Mouse (Mus musculus) thymus, postnatal 36 days (tissue): ENCODE measurements around the gene Smo.

Source experiments
- DNase-seq, 2 experiments: peaks; one replicate each; pipeline ENCODE4 v3.0.0; 2022; ENCODE audit warnings: mixed read lengths in 2 of 2

Gene Smo

DNA sequence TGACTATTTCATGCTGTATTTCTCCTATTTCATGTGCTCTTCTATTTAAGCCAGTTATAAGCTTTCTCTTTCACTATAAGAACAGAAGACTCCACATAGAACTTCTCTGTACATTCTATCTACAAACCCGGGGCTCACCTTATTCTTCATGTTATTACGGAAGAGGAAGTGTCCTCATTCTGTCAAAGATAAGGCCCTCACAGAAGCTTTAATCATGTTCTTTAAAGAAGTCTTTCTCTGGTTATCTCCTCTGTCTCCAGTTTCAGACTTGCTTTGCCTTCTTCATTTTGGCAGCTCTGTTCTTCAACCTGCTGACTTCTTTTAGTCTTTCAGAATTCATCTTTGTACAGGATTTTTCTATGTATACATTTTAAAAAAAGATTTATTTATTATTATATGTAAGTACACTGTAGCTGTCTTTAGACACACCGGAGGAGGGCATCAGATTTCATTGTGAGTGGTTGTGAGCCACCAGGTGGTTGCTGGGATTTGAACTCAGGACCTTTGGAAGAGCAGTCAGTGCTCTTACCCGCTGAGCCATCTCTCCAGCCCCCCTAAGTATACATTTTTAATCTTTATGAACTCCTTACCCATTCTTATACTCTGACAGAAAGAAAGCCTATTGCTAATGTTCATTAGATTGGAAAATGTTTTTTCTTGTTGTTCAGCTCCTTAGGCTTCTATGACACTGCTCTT lies 41.4 kb downstream of the Smo start:
- DNase-seq: no peak

DNA sequence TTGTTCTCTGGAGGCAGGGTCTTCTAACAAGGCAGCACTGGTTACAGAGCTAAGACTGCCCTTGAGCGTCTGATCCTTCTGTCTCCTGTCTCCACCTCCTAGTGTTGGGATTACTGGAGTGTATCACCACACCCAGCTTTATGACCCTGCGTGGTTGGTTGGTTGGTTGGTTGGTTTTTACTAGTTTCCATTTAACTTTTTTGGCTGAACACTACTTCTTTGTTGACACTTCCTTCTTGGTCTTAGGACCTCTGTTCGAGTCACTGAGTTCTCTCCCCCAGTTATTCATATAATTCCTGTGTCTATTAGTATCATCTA lies 41.9 kb downstream of the Smo start:
- no peak for DNase-seq

DNA sequence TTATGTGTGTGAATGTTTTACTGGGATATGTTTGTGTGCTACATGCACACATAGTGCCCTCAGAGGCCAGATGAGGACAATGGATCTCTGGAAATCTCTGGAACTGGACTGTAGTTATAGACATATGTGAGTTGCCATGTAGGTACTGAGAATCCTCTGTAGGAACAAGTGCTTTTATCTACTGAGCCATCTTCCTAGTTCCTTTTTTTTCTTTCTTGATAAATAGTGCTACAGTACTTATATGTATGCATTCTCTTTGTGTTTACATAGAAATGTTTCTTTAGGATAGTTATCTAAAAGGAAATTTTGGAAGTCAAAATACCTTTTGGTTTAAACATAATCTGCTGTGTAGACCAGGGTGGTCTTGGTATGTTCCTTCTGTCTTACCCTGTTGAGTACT lies 44.8 kb downstream of the Smo start:
- DNase-seq: no peak

DNA sequence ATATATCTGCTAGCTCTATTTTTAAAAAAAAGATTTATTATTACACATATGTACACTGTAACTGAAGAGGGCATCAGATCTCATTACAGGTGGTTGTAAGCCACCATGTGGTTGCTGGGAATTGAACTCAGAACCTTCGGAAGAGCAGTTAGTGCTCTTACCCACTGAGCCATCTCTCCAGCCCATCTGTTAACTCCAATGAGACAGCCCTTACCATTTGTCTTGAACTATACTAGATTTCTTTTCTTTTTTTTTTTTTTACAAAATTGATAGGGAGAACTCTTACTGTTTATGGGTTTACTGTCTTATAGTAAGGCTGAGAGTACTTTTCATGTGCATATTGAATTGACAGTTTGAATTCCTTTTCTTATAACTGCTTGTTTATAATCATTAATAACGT lies 45.3 kb downstream of the Smo start:
- DNase-seq: no peak

DNA sequence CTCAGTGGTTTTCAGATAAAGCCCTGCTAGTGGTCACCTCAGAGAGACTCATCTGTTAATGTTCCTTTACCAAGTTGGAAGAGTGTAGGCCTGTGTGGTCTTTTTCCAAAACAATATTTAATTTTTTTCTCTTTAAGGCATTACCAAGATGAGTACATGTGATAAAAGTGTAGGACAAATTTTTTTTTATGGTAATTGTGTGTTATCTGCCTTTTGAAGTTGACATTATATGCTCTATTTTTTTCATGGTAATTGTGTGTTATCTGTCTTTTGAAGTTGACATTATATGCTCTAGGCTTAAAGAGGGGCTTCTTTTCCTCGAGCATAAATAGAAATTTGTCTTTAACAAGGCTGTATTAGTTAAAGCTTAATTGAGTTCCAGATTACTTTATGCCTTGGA lies 46.9 kb downstream of the Smo start:
- no peak for DNase-seq

DNA sequence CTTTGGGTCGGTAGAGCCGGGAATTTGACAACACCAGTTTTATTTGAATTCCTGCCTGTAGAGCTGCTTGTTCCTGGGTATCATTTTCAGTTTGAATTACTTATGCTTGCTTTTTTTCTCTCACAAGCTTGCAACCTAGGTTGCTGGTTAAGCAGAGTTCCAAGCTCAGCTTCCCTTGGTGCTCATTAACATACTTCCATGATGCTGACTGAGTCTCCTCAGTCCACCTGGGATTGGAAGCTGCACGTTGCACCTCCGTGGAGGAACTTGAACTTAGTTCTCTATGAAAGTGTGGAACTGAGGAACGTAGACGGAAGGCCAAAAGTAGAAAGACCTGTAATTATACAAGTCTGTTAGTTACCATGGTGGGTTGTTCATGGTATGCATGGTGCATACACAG lies 48.7 kb downstream of the Smo start:
- no peak for DNase-seq

DNA sequence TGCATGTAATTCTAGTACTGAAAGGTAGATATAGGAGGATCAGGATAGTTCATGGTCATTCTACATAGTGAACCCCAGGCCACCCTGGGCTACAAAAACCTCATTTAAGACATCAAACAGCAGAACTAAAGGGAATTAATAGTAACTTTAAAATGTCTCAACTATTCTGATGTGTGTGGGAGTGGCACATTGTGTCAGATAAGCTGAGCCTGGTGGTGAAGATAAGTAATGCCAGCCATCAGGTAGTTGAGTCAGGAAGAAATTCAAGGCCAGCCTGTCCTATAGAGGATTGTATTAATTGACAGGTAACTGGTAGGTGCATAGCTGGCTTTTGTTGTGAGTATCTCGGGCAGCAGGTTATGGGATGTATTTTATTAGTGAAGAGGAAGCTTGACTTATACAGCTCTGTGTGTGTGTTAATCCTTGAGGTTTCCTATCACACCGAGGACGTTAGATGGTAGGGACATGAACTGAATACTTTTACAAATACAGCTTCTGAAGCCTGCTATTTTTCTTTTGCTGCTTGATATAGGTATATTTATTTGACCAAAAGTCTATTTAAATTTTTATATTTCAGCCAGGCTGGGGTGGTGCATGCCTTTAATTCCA lies 49.2 kb downstream of the Smo start:
- no peak for DNase-seq

DNA sequence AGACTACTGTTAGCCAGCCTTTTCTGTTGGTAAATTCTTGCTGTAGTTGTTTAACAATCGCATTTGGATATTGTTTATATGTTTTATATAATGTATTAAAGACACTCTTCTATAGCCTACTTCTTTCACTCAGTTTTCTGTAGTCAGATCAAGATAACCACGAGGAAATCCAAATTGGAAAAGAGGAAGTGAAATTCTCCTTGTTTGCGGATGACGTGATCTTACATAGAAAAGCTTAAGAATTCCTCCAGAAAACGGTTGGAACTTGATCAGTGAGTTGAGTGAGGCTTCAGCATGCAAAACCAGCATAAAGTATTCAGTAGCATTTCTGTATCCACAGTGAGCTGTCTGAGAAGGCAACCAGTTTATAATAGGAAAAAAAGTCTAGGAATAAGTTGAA lies 50.5 kb downstream of the Smo start:
- no peak for DNase-seq

DNA sequence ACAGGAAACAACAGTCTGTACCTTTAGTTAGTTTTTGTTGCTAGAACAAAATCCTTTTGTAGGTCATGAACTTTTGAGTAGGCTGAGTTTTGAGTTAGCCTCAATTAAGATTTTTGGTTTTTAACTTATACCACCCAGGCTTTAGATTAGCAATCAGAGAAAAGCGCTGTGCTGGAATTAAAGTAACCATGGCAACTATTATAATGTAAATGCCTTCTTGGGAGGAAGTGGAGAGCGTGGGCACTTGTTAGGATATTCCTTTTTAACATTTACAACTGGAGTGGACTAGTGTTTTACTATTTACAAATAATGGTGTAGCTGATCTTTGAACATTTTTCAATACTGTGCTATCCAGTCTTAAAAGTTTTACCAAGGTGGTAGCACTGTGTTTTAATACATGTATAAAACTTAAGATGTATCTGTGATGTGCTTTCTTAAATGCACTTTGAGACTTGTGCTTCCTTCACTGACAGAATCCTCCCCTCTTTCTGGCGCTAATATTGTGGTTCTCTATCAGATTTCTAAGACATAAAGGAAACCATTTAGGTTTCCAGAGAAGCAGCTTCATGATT lies 53.6 kb downstream of the Smo start:
- no peak for DNase-seq

DNA sequence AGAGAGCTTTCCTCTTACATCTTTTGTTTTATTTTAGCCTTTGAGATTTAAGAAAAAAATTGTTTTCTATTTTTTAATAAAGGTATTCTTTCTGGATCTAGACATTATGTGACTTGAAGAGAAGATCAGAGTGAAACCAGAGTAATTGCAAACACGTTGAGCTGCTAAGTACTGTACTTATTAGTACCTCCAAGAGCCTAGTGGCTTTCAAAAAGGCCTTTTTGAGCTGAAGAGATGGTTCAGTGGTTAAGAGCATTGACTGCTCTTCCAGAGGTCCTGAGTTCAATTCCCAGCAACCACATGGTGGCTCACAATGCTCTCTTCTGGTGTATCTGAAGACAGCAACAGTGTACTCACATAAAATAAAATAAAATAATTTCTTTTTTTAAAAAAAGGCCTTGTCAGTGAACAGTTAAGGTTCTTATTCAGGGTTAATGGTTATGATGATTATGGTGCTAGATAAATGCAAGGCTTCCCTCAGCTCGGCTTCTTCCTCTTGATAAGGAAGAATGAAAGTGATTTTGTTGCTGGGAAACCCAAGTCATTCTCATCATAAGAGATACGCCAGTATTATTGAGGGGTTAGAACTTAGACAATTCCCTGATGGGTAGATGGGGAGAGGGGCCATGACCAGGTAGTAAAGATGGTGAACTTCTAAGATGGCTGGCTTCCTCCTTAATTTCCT lies 54.9 kb downstream of the Smo start:
- no peak for DNase-seq

DNA sequence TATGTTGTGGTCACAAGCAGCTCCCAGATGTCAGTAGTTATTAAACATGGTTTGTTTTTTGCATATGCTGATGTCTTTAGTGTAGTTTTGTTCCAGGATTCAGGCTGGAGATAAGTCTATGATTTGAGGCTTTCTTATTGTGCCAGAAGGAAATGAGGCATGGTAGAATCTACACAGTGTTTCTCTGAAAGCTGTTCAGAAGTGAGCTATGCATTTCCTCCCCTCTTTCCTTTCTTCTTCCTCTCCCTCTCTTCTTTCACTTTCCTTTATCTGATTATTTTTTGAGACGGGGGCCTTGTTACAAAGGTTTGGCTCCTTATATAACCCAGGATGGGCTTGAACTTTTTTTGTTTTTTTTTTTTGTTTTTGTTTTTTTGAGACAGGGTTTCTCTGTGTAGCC lies 58.2 kb downstream of the Smo start:
- no peak for DNase-seq

DNA sequence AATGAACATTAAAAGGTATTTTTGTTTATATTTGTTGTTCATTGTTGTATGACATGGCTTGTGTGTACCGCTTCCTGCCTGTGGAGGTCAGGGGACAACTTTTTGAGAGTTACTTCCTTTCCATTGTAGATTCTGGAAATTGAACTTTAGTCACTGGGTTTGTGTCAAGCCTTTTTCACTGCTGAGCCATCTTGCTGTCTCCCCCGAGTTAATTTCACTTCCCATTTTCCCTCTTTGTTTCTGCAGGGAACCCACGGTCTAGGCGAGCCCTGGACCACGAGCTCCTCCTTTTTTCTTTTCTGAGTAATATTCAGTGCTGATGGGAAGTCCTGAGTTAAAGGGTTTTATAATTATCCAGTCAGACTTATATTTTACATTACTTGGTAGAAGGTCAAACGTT lies 59.3 kb downstream of the Smo start:
- DNase-seq: no peak

DNA sequence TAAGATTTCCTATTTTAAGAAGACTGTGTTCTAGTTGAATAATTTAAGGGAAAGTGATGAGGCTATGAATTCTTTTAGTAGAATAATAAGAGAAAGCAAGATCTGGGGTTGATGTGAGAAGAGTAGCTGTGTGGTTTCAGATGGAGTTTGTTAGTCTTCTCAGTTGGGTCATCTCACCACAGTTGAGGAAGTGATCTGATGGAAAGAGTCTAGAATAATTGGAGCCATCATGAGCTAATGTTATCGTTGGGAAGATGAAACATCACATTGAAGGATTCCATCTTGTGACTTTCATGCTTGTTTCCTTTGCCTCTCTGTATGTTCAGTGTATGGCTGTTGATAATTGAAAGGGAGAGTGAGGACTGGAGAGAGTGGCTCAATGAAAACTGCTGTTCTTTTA lies 67.7 kb downstream of the Smo start:
- no peak for DNase-seq

DNA sequence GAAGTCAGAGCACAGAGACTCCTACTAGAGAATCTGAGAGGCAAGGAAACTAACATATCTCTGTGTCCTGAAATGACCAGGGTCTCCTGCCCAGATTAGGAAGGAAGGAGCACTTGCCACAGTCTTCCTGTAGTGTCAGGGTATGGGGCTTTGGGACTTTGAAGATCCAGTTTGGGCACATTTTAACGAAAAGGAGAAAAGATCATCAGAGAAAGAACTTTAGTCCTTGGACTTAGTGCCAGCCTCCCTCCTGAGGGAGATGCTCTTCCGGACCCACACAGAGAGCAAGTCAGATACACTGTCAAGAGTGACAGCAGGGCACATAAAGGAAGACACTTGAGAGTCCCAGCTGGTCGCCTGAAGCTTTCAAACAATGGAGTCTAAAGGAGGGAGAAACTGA lies 68.7 kb downstream of the Smo start:
- DNase-seq: no peak

DNA sequence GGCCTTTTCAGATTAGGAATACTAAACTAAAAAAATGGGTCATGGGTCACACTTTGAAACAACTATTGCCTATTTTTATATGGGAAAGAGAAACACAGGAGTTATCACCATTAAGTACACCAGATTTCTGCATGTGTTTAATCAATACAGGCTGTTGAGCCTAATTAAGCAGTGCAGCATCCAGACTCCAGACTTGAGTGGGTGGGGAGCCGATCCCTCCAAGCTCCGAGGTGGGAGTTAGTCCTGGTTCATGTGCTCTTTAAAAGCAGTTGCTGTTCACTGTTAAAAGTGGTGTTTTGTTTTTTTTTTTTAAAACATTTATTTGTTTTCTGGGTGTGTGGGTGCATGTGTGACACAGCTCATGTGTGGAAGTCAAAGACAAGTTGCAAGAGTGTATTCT lies 70.1 kb downstream of the Smo start:
- DNase-seq: no peak
